Mouse (Mus musculus) CH12.LX (cell line): ENCODE results near the gene Exosc7. TPM values are rescaled to one million over a fixed set of nuclear protein-coding genes. Genes with fewer than 3 reads are reported as not detected.

Experiments
- DNase-seq: peaks from one replicate; pipeline ENCODE4 v3.0.0-alpha.2; 2013; ENCODE audit errors: extremely low read depth
- H3K27ac ChIP-seq: 2 replicates; pipeline ENCODE4 v1.5.1; 2012; ENCODE audit warnings: low read depth, mild to moderate bottlenecking, control low read depth, moderate library complexity; ENCODE audit not compliant: insufficient read depth
- H3K27me3 ChIP-seq: replicated peaks from 2 replicates; pipeline ENCODE3; 2012; ENCODE audit warnings: inconsistent platforms
- H3K36me3 ChIP-seq, 2 experiments: replicated peaks in 1 of 2; 2 replicates each; pipeline versions ENCODE3 to v1.6.1; 2012; ENCODE audit warnings: inconsistent platforms in 1 of 2, low read length in 1 of 2, mild to moderate bottlenecking in 1 of 2, mixed read lengths in 1 of 2, moderate library complexity in 1 of 2; ENCODE audit not compliant: control insufficient read depth in 1 of 2, insufficient read depth in 1 of 2
- H3K4me1 ChIP-seq, 2 experiments: 2 replicates each; pipeline ENCODE4 v1.6.1; 2012; ENCODE audit warnings: inconsistent platforms in 1 of 2, moderate library complexity in 1 of 2; ENCODE audit not compliant: insufficient read depth in 2 of 2, control insufficient read depth in 1 of 2
- H3K4me2 ChIP-seq: 2 replicates; pipeline ENCODE4 v1.6.1; 2012; ENCODE audit warnings: low read depth, mild to moderate bottlenecking, control low read depth; ENCODE audit not compliant: poor library complexity, insufficient read depth, severe bottlenecking
- H3K4me3 ChIP-seq, 3 experiments: fragments of 150-350 bp in 1 of 3; sonication (generic) in 1 of 3; replicated peaks in 1 of 3; 2 replicates each; pipeline versions ENCODE3 to v1.5.1; 2011 to 2012; ENCODE audit warnings: low read depth in 2 of 3, low read length in 2 of 3, mild to moderate bottlenecking in 2 of 3, moderate library complexity in 2 of 3, control low read depth in 1 of 3, improper control_type of control experiment in 1 of 3, inconsistent platforms in 1 of 3, mixed read lengths in 1 of 3; ENCODE audit not compliant: poor library complexity in 1 of 3
- H3K79me2 ChIP-seq: replicated peaks from 2 replicates; pipeline ENCODE4 v1.6.1; 2012; ENCODE audit warnings: mild to moderate bottlenecking, moderate library complexity; ENCODE audit not compliant: control insufficient read depth, poor library complexity, insufficient read depth, severe bottlenecking; ENCODE audit errors: extremely low read depth
- H3K9ac ChIP-seq: 2 replicates; pipeline ENCODE4 v1.6.1; 2012; ENCODE audit warnings: low read depth, mild to moderate bottlenecking, control low read depth, moderate library complexity; ENCODE audit not compliant: insufficient read depth
- H3K9me3 ChIP-seq: replicated peaks from 2 replicates; pipeline ENCODE3; 2012; ENCODE audit warnings: low read length, inconsistent platforms, mixed read lengths
- CHD1 ChIP-seq: IDR thresholded peaks from 2 replicates; pipeline ENCODE4 v1.6.1; 2012; ENCODE audit warnings: low read depth, low read length, improper control_type of control experiment, inconsistent platforms
- E2F4 ChIP-seq: IDR thresholded peaks from 2 replicates; pipeline ENCODE4 v1.6.1; 2011; ENCODE audit warnings: low read depth, low read length, improper control_type of control experiment; ENCODE audit not compliant: insufficient replicate concordance
- ELF1 ChIP-seq: IDR thresholded peaks from 2 replicates; pipeline ENCODE4 v1.6.1; 2014; ENCODE audit warnings: low read depth, mild to moderate bottlenecking, inconsistent platforms, low read length, improper control_type of control experiment
- EP300 ChIP-seq: IDR thresholded peaks from 2 replicates; pipeline ENCODE4 v1.6.1; 2011; ENCODE audit warnings: low read length, improper control_type of control experiment
- ETS1 ChIP-seq: conservative IDR thresholded peaks from 2 replicates; pipeline ENCODE4 v1.6.1; 2012; ENCODE audit warnings: low read depth, mild to moderate bottlenecking, inconsistent platforms, low read length, improper control_type of control experiment, moderate library complexity
- JUND ChIP-seq: conservative IDR thresholded peaks from 2 replicates; pipeline ENCODE4 v1.6.1; 2011; ENCODE audit warnings: low read depth, low read length, improper control_type of control experiment
- KAT2A ChIP-seq: IDR thresholded peaks from 2 replicates; pipeline ENCODE4 v1.6.1; 2012; ENCODE audit warnings: low read length, improper control_type of control experiment, inconsistent platforms; ENCODE audit not compliant: insufficient replicate concordance
- MAX ChIP-seq: IDR thresholded peaks from 2 replicates; pipeline ENCODE4 v1.6.1; 2011; ENCODE audit warnings: low read length, improper control_type of control experiment
- MAZ ChIP-seq: IDR thresholded peaks from 2 replicates; pipeline ENCODE4 v1.6.1; 2012; ENCODE audit warnings: low read depth, mild to moderate bottlenecking, inconsistent platforms, low read length, improper control_type of control experiment, moderate library complexity
- MEF2A ChIP-seq: IDR thresholded peaks from 2 replicates; pipeline ENCODE4 v1.6.1; 2014; ENCODE audit warnings: low read depth, mild to moderate bottlenecking, inconsistent platforms, low read length, improper control_type of control experiment, borderline replicate concordance
- MXI1 ChIP-seq: IDR thresholded peaks from 2 replicates; pipeline ENCODE4 v1.6.1; 2011; ENCODE audit warnings: mild to moderate bottlenecking, low read depth, low read length, improper control_type of control experiment
- MYC ChIP-seq: IDR thresholded peaks from 2 replicates; pipeline ENCODE4 v1.6.1; 2011; ENCODE audit warnings: low read depth, mild to moderate bottlenecking, improper control_type of control experiment, low read length
- NELFE ChIP-seq: IDR thresholded peaks from 2 replicates; pipeline ENCODE4 v1.6.1; 2011; ENCODE audit warnings: low read depth, low read length, improper control_type of control experiment
- NRF1 ChIP-seq: IDR thresholded peaks from 2 replicates; pipeline ENCODE4 v1.6.1; 2014; ENCODE audit warnings: low read depth, mild to moderate bottlenecking, inconsistent platforms, low read length, improper control_type of control experiment, moderate library complexity
- PAX5 ChIP-seq: IDR thresholded peaks from 2 replicates; pipeline ENCODE4 v1.6.1; 2012; ENCODE audit warnings: low read length, inconsistent platforms, mixed read lengths
- POLR2A ChIP-seq: IDR thresholded peaks from 2 replicates; pipeline ENCODE4 v1.6.1; 2011; ENCODE audit warnings: low read depth, mild to moderate bottlenecking, improper control_type of control experiment, low read length
- RAD21 ChIP-seq: IDR thresholded peaks from 2 replicates; pipeline ENCODE4 v1.6.1; 2011; ENCODE audit warnings: low read depth, mild to moderate bottlenecking, low read length, improper control_type of control experiment, moderate library complexity
- RCOR1 ChIP-seq: conservative IDR thresholded peaks from 2 replicates; pipeline ENCODE4 v1.6.1; 2012; ENCODE audit warnings: low read depth, mild to moderate bottlenecking, inconsistent platforms, low read length, improper control_type of control experiment
- SIN3A ChIP-seq: IDR thresholded peaks from 2 replicates; pipeline ENCODE4 v1.6.1; 2012; ENCODE audit warnings: low read length, improper control_type of control experiment, inconsistent platforms
- SMC3 ChIP-seq: IDR thresholded peaks from 2 replicates; pipeline ENCODE4 v1.6.1; 2011; ENCODE audit warnings: low read depth, low read length, improper control_type of control experiment
- TCF12 ChIP-seq: IDR thresholded peaks from 2 replicates; pipeline ENCODE4 v1.6.1; 2014; ENCODE audit warnings: low read depth, mild to moderate bottlenecking, inconsistent platforms, low read length, improper control_type of control experiment
- USF1 ChIP-seq: IDR thresholded peaks from 2 replicates; pipeline ENCODE4 v1.6.1; 2014; ENCODE audit warnings: low read depth, mild to moderate bottlenecking, inconsistent platforms, low read length, improper control_type of control experiment
- USF2 ChIP-seq: conservative IDR thresholded peaks from 2 replicates; pipeline ENCODE4 v1.6.1; 2011; ENCODE audit warnings: low read depth, low read length, improper control_type of control experiment
- ZMIZ1 ChIP-seq: IDR thresholded peaks from 2 replicates; pipeline ENCODE4 v1.6.1; 2012; ENCODE audit warnings: low read depth, mild to moderate bottlenecking, inconsistent platforms, low read length, improper control_type of control experiment
- dilution Hi-C: fragments of 300-500 bp; cut with MboI; formaldehyde crosslinking; loops from 2 replicates; pipeline ENCODE4 v1.14.3; 2020; ENCODE audit warnings: low sequenced_read_pairs; ENCODE audit not compliant: extremely low pct_unique_long_range_greater_than_20kb, extremely low pct_ligation_motif_present
- in situ Hi-C: fragments of 300-500 bp; cut with MboI; formaldehyde crosslinking; loops from 3 replicates; pipeline ENCODE4 v1.14.3; 2019; ENCODE audit warnings: low sequenced_read_pairs, low pct_ligation_motif_present, low pct_unique_long_range_greater_than_20kb, mixed read lengths
- polyA plus RNA-seq: library from polyadenylated mRNA; unstranded; fragments of >175 nt; gene quantifications from 2 replicates; pipeline ENCODE4 v1.2.1, GENCODE M21; 2012; ENCODE audit warnings: low read depth; ENCODE audit not compliant: insufficient read length
- total RNA-seq, 2 experiments: library from RNA; depleted of rRNA; stranded (reverse); fragments of 300-350 nt in 1 of 2; fragments of >200 nt in 1 of 2; gene quantifications; 2 replicates each; pipeline ENCODE4 v1.2.3; 2012 to 2014

Exosc7 gene
- total and polyA plus RNA-seq, 3 experiments = 135 to 143 (median 139) TPM

DNA sequence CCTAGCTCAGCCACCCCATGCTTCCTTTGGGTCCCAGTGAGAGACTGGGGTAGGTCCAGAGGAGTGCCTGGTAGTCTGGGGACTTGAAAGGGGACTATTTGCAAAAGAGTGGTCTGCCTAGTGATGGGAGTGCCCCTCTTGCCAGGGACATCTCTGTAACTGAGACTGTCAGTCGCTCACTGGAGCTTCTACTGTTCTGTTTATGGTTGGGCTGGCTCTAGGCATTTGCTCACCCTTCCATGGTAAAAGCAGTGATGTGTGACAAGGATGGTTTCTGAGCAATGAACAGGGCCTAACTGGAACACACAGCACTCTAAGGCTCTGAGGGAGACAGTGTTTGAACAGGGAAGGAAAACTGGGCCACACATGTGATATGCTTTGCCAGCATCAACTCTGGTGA is 32.2 kb upstream of the Exosc7 start:
- dilution Hi-C loops = no loop called here
- TF ChIP-seq ELF1 (no peak), MEF2A (no peak), E2F4 (no peak), NELFE (no peak), CHD1 (no peak), ZMIZ1 (no peak), SIN3A (no peak), MXI1 (no peak), NRF1 (no peak), RCOR1 (no peak), TCF12 (no peak)
- Histone ChIP-seq H3K36me3 (peaks cover 69 to 100% of the 10 kb centered on the region in 2 experiments), H3K4me2 (no peak overlapping the region), H3K79me2 (no peaks in the 10 kb centered on the region), H3K27ac (no peak overlapping the region), H3K4me1 (no peaks in the 10 kb centered on the region), H3K27me3 (no peaks in the 10 kb centered on the region), H3K9ac (no peak overlapping the region), H3K4me3 (no peak overlapping the region), H3K9me3 (no peaks in the 10 kb centered on the region)
- DNase-seq = no peak
- in situ Hi-C loops = no loop called here

DNA sequence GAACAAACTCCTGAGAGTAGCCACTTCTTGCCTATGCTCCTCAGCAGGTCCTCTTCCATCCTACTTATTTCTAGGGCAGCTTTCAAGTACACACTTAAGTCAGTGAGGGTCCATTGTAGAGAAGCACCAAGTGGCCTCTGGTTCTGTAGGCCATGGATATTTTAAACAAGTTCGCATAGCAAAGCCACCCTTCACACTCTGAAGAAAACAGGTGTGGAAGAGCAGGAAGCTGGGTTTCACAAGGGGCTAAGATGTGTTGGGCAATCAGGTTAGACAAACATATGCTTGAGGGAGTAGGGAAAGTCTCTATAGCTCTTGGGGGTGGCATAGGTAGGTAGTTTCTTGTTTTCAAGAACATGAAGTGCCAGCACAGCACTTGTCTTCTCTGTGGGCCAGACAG is 27.6 kb upstream of the Exosc7 start:
- no peak for DNase-seq
- peaks cover 85 to 100% of the 10 kb centered on the region in 2 experiments for H3K36me3 ChIP-seq

DNA sequence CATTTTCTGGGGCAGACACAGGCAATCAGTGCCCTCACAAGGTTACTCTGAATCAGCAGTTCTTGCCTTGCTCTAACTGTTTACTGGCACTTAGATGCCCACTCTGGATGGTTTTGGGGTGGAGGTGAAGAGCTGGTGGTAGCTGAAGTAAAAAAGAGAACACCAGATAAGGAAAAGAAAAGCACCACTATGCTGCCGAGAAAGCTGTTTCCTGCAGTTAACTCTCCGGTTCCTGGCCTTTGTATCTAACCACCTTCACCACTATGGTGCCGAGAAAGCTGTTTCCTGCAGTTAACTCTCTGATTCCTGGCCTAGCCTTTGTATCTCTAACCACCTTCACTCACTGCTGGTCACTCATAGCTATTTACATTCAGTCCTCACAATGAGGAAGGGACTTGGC is 25.5 kb upstream of the Exosc7 start:
- TF ChIP-seq NELFE = no peak
- TF ChIP-seq USF1 = no peak
- TF ChIP-seq POLR2A = no peak
- TF ChIP-seq EP300 = no peak
- TF ChIP-seq PAX5 = no peak
- TF ChIP-seq RAD21 = no peak
- TF ChIP-seq SMC3 = no peak
- TF ChIP-seq E2F4 = no peak
- TF ChIP-seq KAT2A = no peak
- no peak for TF ChIP-seq CHD1
- no peak for TF ChIP-seq MYC
- TF ChIP-seq SIN3A = no peak
- no peak for TF ChIP-seq MAZ
- no peak for TF ChIP-seq ETS1
- Histone ChIP-seq H3K4me1 (peaks cover 0 to 6% of the 10 kb centered on the region in 2 experiments; a peak in 1 of 4 replicates), H3K27me3 (no peaks in the 10 kb centered on the region), H3K9ac (no peak overlapping the region), H3K27ac (no peak overlapping the region), H3K79me2 (no peaks in the 10 kb centered on the region), H3K4me3 (no peak overlapping the region), H3K9me3 (no peaks in the 10 kb centered on the region), H3K36me3 (peaks cover 68 to 99% of the 10 kb centered on the region in 2 experiments), H3K4me2 (no peak overlapping the region)
- dilution Hi-C loops (no loop called here), in situ Hi-C loops (no loop called here)
- DNase-seq = no peak

More for the DNA sequence above, 27.6 kb upstream of the Exosc7 start:
- in situ Hi-C loops = no loop called here
- no peak overlapping the region for H3K27ac ChIP-seq
- H3K4me1 ChIP-seq = no peaks in the 10 kb centered on the region
- no peaks in the 10 kb centered on the region for H3K79me2 ChIP-seq
- no peak overlapping the region for H3K4me3 ChIP-seq
- no peak for TF ChIP-seq USF2
- no peak for TF ChIP-seq SIN3A
- TF ChIP-seq JUND = no peak
- TF ChIP-seq MAX = no peak
- TF ChIP-seq RAD21 = no peak
- TF ChIP-seq ETS1 = no peak
- no peak for TF ChIP-seq MAZ
- no peak for TF ChIP-seq MXI1
- TF ChIP-seq USF1 = no peak
- no peak for TF ChIP-seq E2F4
- H3K9ac ChIP-seq = no peak overlapping the region
- H3K4me2 ChIP-seq = no peak overlapping the region
- no peaks in the 10 kb centered on the region for H3K27me3 ChIP-seq
- dilution Hi-C loops = no loop called here
- no peaks in the 10 kb centered on the region for H3K9me3 ChIP-seq
